Mouse (Mus musculus): ENCODE data around the gene Phrf1. TPM values are rescaled to one million over a fixed set of nuclear protein-coding genes. Genes with fewer than 3 reads are reported as not detected.
A peak's percentile ranks its signal among the peaks of the same experiment; 100 is the strongest.

Phrf1 gene
- total and polyA plus RNA-seq, 2 experiments from 2014 or later = 35.8 to 53.8 TPM

DNA sequence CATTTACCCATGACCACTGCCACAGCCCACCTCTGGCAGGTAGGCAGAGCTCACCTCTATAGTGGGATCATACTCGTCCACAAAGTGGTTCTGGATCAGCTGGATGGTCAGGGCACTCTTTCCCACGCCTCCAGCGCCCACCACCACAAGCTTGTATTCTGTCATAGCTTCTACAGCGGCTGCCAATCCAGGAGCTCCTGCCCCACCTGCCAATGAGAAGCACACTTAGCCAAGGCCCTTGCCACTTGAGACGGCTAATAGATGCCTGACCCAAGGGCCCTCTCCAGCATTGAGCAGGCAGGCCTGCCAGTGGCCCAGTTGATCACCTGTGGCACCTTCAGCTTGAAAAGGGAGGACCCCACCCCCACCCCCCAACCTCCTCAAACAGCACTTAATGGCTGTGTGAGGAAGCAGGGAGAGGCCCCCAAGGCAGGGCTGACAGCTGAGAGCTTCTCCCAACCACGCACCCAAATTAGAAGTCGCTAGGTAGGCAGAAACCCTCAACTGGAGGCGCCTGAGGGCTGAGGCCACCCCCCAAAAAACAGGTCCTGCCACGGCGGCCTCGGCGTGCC lies 35.7 kb upstream of the Phrf1 start:
- Histone ChIP-seq H3K4me1 (ENCODE audit: insufficient read depth) (peaks cover 12% of the 10 kb centered on the region), H3K4me2 (ENCODE audit: low read depth) (peak overlapping the region; percentile 99), H3K4me3 (ENCODE audit: low read depth, low read length) (peak overlapping the region; percentile 97), H3K9ac (peak overlapping the region; percentile 94), H3K36me3 (ENCODE audit: insufficient read depth) (peaks cover 35% of the 10 kb centered on the region), H3K27me3 (ENCODE audit: insufficient read depth, low read length) (no peaks in the 10 kb centered on the region), H3K9me3 (ENCODE audit: low read length) (no peaks in the 10 kb centered on the region), H3K27ac (ENCODE audit: low read depth, low read length) (peak overlapping the region; percentile 82)
- TF ChIP-seq CTCF (IDR thresholded peaks at IDR 0.05; ENCODE audit: low read depth) = no peak
- ATAC-seq (no peak), DNase-seq (no peak)
- WGBS = 24% methylated on average over 12 of the region's 12 CpGs

DNA sequence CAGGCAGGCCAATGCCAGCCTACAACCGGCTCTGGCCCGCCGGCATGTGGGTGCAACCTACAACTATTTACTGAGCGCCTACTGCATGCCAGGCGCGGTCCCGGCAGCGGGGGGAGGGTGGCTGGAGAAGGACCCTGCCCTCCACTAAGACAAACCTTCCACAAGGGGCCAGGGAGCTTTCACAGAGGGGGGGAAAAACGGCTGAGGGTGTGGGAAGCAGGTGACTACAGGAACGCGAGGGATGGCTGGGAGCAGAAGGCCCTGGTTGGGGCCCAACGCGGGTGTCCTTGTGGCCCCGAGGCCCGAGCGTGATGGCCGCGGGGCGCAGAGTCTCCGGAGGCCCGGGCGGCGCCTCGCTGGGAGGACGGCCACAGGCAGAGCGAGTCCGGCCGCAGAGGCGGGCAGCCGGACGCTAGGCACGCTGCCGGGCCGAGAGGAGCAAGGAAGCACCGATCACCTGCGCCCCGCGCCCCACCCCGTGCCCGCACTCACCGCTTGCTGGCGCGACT lies 35.2 kb upstream of the Phrf1 start:
- ATAC-seq (peak; percentile 15), DNase-seq (peak; percentile 43)
- Histone ChIP-seq H3K27me3 (ENCODE audit: insufficient read depth, low read length) (no peaks in the 10 kb centered on the region), H3K9ac (peak overlapping the region; percentile 94), H3K36me3 (ENCODE audit: insufficient read depth) (peaks cover 35% of the 10 kb centered on the region), H3K9me3 (ENCODE audit: low read length) (no peaks in the 10 kb centered on the region), H3K4me2 (ENCODE audit: low read depth) (peak overlapping the region; percentile 99), H3K27ac (ENCODE audit: low read depth, low read length) (peak overlapping the region; percentile 82), H3K4me3 (ENCODE audit: low read depth, low read length) (peak overlapping the region; percentile 97), H3K4me1 (ENCODE audit: insufficient read depth) (peaks cover 12% of the 10 kb centered on the region)
- WGBS = 1% methylated on average over 39 of the region's 43 CpGs
- 0 out of 2 replicates have a peak, but pooled peaks have one; percentile 9 for TF ChIP-seq CTCF (IDR thresholded peaks at IDR 0.05; ENCODE audit: low read depth)

GRCm38 (mm10) chr7:141193948-141194347 lies 34.6 kb upstream of the Phrf1 start, which contains the start of the genes Hras and Lrrc56:
Gene Hras (minus strand): TSS chr7:141194005.
Gene Lrrc56 (plus strand): TSS chr7:141194157.
- no peak for TF ChIP-seq CTCF (IDR thresholded peaks at IDR 0.05; ENCODE audit: low read depth)

GRCm38 (mm10) chr7:141194409-141194808 lies 34.2 kb upstream of the Phrf1 start:
- peak overlapping the region; percentile 94 for H3K9ac ChIP-seq
- H3K27me3 ChIP-seq (ENCODE audit: insufficient read depth, low read length) = no peaks in the 10 kb centered on the region
- DNase-seq (no peak), ATAC-seq (no peak)
- no peaks in the 10 kb centered on the region for H3K9me3 ChIP-seq (ENCODE audit: low read length)
- no peak for TF ChIP-seq CTCF (IDR thresholded peaks at IDR 0.05; ENCODE audit: low read depth)
- peak overlapping the region; percentile 79 for H3K27ac ChIP-seq (ENCODE audit: low read depth, low read length)
- H3K4me3 ChIP-seq (ENCODE audit: low read depth, low read length) = peak overlapping the region; percentile 97
- H3K4me1 ChIP-seq (ENCODE audit: insufficient read depth) = peaks cover 12% of the 10 kb centered on the region
- peaks cover 29% of the 10 kb centered on the region for H3K36me3 ChIP-seq (ENCODE audit: insufficient read depth)
- H3K4me2 ChIP-seq (ENCODE audit: low read depth) = peak overlapping the region; percentile 99
- under 1% methylated on average over 23 of the region's 23 CpGs for WGBS

More at GRCm38 (mm10) chr7:141193948-141194347, 34.6 kb upstream of the Phrf1 start, which contains the start of the genes Hras and Lrrc56:
- Histone ChIP-seq H3K4me2 (ENCODE audit: low read depth) (peak within 1 kb of the TSS; percentile 99), H3K4me1 (ENCODE audit: insufficient read depth) (peaks cover 12% of the 10 kb centered on the region), H3K4me3 (ENCODE audit: low read depth, low read length) (peak within 1 kb of the TSS; percentile 97), H3K9me3 (ENCODE audit: low read length) (no peaks in the 10 kb centered on the region), H3K27ac (ENCODE audit: low read depth, low read length) (peak within 1 kb of the TSS; percentile 82), H3K27me3 (ENCODE audit: insufficient read depth, low read length) (no peaks in the 10 kb centered on the region), H3K36me3 (ENCODE audit: insufficient read depth) (peaks cover 34% of the 10 kb centered on the region), H3K9ac (peak within 1 kb of the TSS; percentile 94)
- peak; percentile 97 for ATAC-seq
- under 1% methylated on average over 35 of the region's 39 CpGs for WGBS
- DNase-seq = peak; percentile 98

DNA sequence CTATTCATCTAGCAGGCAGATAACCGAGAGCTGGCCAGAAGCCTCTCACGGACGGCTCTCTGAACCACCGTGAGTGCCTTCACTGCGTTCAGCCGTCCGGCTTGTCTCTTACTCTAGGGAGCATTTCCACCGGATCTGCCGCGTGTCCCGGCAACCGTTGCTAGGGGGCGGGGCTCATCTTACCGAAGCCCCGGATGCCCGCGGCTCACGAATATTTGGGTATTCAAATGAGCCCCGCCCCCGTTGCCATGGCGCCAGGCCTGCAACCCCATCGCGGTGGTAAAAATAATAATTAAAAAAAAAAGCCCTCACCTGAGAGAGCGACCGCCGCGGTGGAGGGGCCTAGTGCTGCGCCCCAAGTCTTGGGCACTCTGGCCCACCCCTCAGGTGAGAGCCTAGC lies 33.8 kb upstream of the Phrf1 start:
- H3K27ac ChIP-seq (ENCODE audit: low read depth, low read length) = peak overlapping the region; percentile 72
- 2% methylated on average over 28 of the region's 28 CpGs for WGBS
- H3K9ac ChIP-seq = peak overlapping the region; percentile 48
- TF ChIP-seq CTCF (IDR thresholded peaks at IDR 0.05; ENCODE audit: low read depth) = no peak
- H3K9me3 ChIP-seq (ENCODE audit: low read length) = no peaks in the 10 kb centered on the region
- peak overlapping the region; percentile 97 for H3K4me3 ChIP-seq (ENCODE audit: low read depth, low read length)
- peak; percentile 59 for ATAC-seq
- H3K27me3 ChIP-seq (ENCODE audit: insufficient read depth, low read length) = no peaks in the 10 kb centered on the region
- peaks cover 12% of the 10 kb centered on the region for H3K4me1 ChIP-seq (ENCODE audit: insufficient read depth)
- peaks cover 25% of the 10 kb centered on the region for H3K36me3 ChIP-seq (ENCODE audit: insufficient read depth)
- H3K4me2 ChIP-seq (ENCODE audit: low read depth) = peak overlapping the region; percentile 99
- DNase-seq = peak; percentile 93

GRCm38 (mm10) chr7:141195754-141196153 lies 32.8 kb upstream of the Phrf1 start:
- Histone ChIP-seq H3K36me3 (ENCODE audit: insufficient read depth) (peaks cover 16% of the 10 kb centered on the region), H3K9me3 (ENCODE audit: low read length) (no peaks in the 10 kb centered on the region), H3K27me3 (ENCODE audit: insufficient read depth, low read length) (no peaks in the 10 kb centered on the region), H3K27ac (ENCODE audit: low read depth, low read length) (no peak overlapping the region), H3K4me2 (ENCODE audit: low read depth) (no peak overlapping the region), H3K4me3 (ENCODE audit: low read depth, low read length) (no peak overlapping the region), H3K9ac (no peak overlapping the region), H3K4me1 (ENCODE audit: insufficient read depth) (peaks cover 12% of the 10 kb centered on the region)
- TF ChIP-seq CTCF (IDR thresholded peaks at IDR 0.05; ENCODE audit: low read depth) = no peak
- 97% methylated on average over 2 of the region's 2 CpGs for WGBS
- no peak for ATAC-seq
- DNase-seq = no peak

- H3K36me3 ChIP-seq (ENCODE audit: insufficient read depth) = peaks cover 7% of the 10 kb centered on the region; the same call in 1 of the 2 replicates
- 94% methylated on average over 8 of the region's 8 CpGs for WGBS
- no peak overlapping the region for H3K4me3 ChIP-seq (ENCODE audit: low read depth, low read length)
- DNase-seq = no peak
- H3K4me2 ChIP-seq (ENCODE audit: low read depth) = no peak overlapping the region
- no peak overlapping the region for H3K27ac ChIP-seq (ENCODE audit: low read depth, low read length)
- peaks cover 12% of the 10 kb centered on the region for H3K4me1 ChIP-seq (ENCODE audit: insufficient read depth)
- no peaks in the 10 kb centered on the region for H3K9me3 ChIP-seq (ENCODE audit: low read length)
- TF ChIP-seq CTCF (IDR thresholded peaks at IDR 0.05; ENCODE audit: low read depth) = no peak
- no peaks in the 10 kb centered on the region for H3K27me3 ChIP-seq (ENCODE audit: insufficient read depth, low read length)
- H3K9ac ChIP-seq = no peak overlapping the region
- ATAC-seq = no peak
Measured at GRCm38 (mm10) chr7:141196619-141197282, 31.8 kb upstream of the Phrf1 start.
